In genomic region chr10:80432387-80432785, GRCm38 (mm10) we compare ENCODE assay signal across 8 mouse cellular contexts. TPM values are rescaled to one million over a fixed set of nuclear protein-coding genes. Genes with fewer than 3 reads are reported as not detected.
DNase-seq lines count a peak whose midpoint lies in the region; ATAC-seq and TF ChIP-seq lines count a peak whose summit lies in the region.

No protein-coding gene starts in this region.

- 2% methylated on average over 4 of the region's 4 CpGs for WGBS in kidney, embryonic 16.5 days
- 2% methylated on average over 4 of the region's 4 CpGs for WGBS in embryonic facial prominence, embryonic 10.5 days
- WGBS in hindbrain, postnatal 0 days = 2% methylated on average over 4 of the region's 4 CpGs
- WGBS in midbrain, postnatal 0 days = 1% methylated on average over 4 of the region's 4 CpGs

- no peak for TF ChIP-seq CTCF in hindbrain, postnatal 0 days (IDR thresholded peaks at IDR 0.05; ENCODE audit: low read depth)
- no peak for TF ChIP-seq CTCF in midbrain, postnatal 0 days (IDR thresholded peaks at IDR 0.05)

- peak overlapping the region; percentile 96 for H3K4me3 ChIP-seq in kidney, embryonic 16.5 days (ENCODE audit: low read length)
- peak overlapping the region; percentile 97 for H3K4me3 ChIP-seq in embryonic facial prominence, embryonic 10.5 days
- peak overlapping the region; percentile 96 for H3K4me3 ChIP-seq in hindbrain, postnatal 0 days (ENCODE audit: low read length)
- H3K4me3 ChIP-seq in midbrain, postnatal 0 days (ENCODE audit: low read depth, low read length) = peak overlapping the region; percentile 92

- peak overlapping the region; percentile 67 for H3K4me2 ChIP-seq in kidney, embryonic 16.5 days (replicated peaks; ENCODE audit: low read depth, low read length)
- peak overlapping the region; percentile 72 for H3K4me2 ChIP-seq in hindbrain, postnatal 0 days (ENCODE audit: low read depth, low read length)
- peak overlapping the region; percentile 82 for H3K4me2 ChIP-seq in midbrain, postnatal 0 days (ENCODE audit: low read depth, low read length, poor library complexity, severe bottlenecking)

- H3K27ac ChIP-seq in kidney, embryonic 16.5 days (ENCODE audit: low read length) = peak overlapping the region; percentile 98
- peak overlapping the region; percentile 100 for H3K27ac ChIP-seq in embryonic facial prominence, embryonic 10.5 days (replicated peaks)
- peak overlapping the region; percentile 96; the same call in 1 of the 2 replicates for H3K27ac ChIP-seq in hindbrain, postnatal 0 days
- H3K27ac ChIP-seq in midbrain, postnatal 0 days (ENCODE audit: low read depth, low read length) = no peak overlapping the region

- no peak for ATAC-seq in kidney, embryonic 16.5 days (ENCODE audit: low FRiP score, low TSS enrichment)
- ATAC-seq in hindbrain, postnatal 0 days = no peak
- no peak for ATAC-seq in midbrain, postnatal 0 days (ENCODE audit: low FRiP score)

- H3K9me3 ChIP-seq in kidney, embryonic 16.5 days (ENCODE audit: low read length) = no peaks in the 10 kb centered on the region
- no peaks in the 10 kb centered on the region for H3K9me3 ChIP-seq in embryonic facial prominence, embryonic 10.5 days
- H3K9me3 ChIP-seq in hindbrain, postnatal 0 days (ENCODE audit: low read length) = no peaks in the 10 kb centered on the region
- H3K9me3 ChIP-seq in midbrain, postnatal 0 days (ENCODE audit: low read length) = no peaks in the 10 kb centered on the region

- H3K4me1 ChIP-seq in kidney, embryonic 16.5 days (ENCODE audit: insufficient read depth, low read length) = peaks cover 29% of the 10 kb centered on the region
- peaks cover 45% of the 10 kb centered on the region for H3K4me1 ChIP-seq in embryonic facial prominence, embryonic 10.5 days
- H3K4me1 ChIP-seq in hindbrain, postnatal 0 days (ENCODE audit: insufficient read depth, low read length) = peaks cover 11% of the 10 kb centered on the region; the same call in 1 of the 2 replicates
- H3K4me1 ChIP-seq in midbrain, postnatal 0 days (ENCODE audit: insufficient read depth, low read length) = peaks cover 11% of the 10 kb centered on the region

- H3K27me3 ChIP-seq in kidney, embryonic 16.5 days (ENCODE audit: insufficient read depth, low read length) = no peaks in the 10 kb centered on the region
- H3K27me3 ChIP-seq in embryonic facial prominence, embryonic 10.5 days (replicated peaks; ENCODE audit: low read depth, poor library complexity, severe bottlenecking) = peaks cover 6% of the 10 kb centered on the region
- no peaks in the 10 kb centered on the region for H3K27me3 ChIP-seq in hindbrain, postnatal 0 days (ENCODE audit: insufficient read depth, low read length)
- H3K27me3 ChIP-seq in midbrain, postnatal 0 days (ENCODE audit: insufficient read depth, low read length) = no peaks in the 10 kb centered on the region

- no peak for DNase-seq in kidney, adult 8-10 months
- DNase-seq in embryonic facial prominence, embryonic 10.5 days (ENCODE audit: low spot score) = no peak
- DNase-seq in hindbrain, postnatal 0 days (ENCODE audit: low spot score) = no peak
- DNase-seq in midbrain, postnatal 0 days (ENCODE audit: low spot score) = no peak
- DNase-seq in T-cell, adult 2 months (ENCODE audit: low spot score) = no peak
- DNase-seq in spleen, postnatal 36 days (ENCODE audit: low spot score in 2 of 2) = no peak
- DNase-seq in cerebellum, adult 11 months = no peak

- H3K9ac ChIP-seq in kidney, embryonic 16.5 days (replicated peaks; ENCODE audit: low read length) = peak overlapping the region; percentile 100
- H3K9ac ChIP-seq in hindbrain, postnatal 0 days (replicated peaks; ENCODE audit: low read length) = peak overlapping the region; percentile 98
- peak overlapping the region; percentile 95 for H3K9ac ChIP-seq in midbrain, postnatal 0 days (replicated peaks; ENCODE audit: low read length, poor library complexity, severe bottlenecking)

- H3K36me3 ChIP-seq in kidney, embryonic 16.5 days (ENCODE audit: insufficient read depth, low read length) = peaks cover 28% of the 10 kb centered on the region
- peaks cover 40% of the 10 kb centered on the region for H3K36me3 ChIP-seq in embryonic facial prominence, embryonic 10.5 days (replicated peaks)
- H3K36me3 ChIP-seq in hindbrain, postnatal 0 days (ENCODE audit: insufficient read depth, low read length) = peaks cover 16% of the 10 kb centered on the region
- H3K36me3 ChIP-seq in midbrain, postnatal 0 days (ENCODE audit: insufficient read depth, low read length) = peaks cover 24% of the 10 kb centered on the region

RNA-seq across cellular contexts. Expression of gene Tcf3, which starts 1.1 kb away (rescaled TPM):
- polyA plus RNA-seq in kidney, embryonic 16.5 days (2015; fragmentation: Nextera tagmentation; extraction: Ambion mirVana) = 118 and 126 TPM in 2 replicates
- 225 and 235 TPM in 2 replicates for polyA plus RNA-seq in embryonic facial prominence, embryonic 10.5 days (2016; fragmentation: Nextera tagmentation; extraction: Ambion mirVana)
- total RNA-seq in hindbrain, postnatal 0 days (2014; rRNA removed) = 132 TPM in 2 replicates
- 36.2 and 36.4 TPM in 2 replicates for polyA plus RNA-seq in hindbrain, postnatal 0 days (2015; fragmentation: Nextera tagmentation; extraction: Ambion mirVana)
- total RNA-seq in midbrain, postnatal 0 days (2014; rRNA removed) = 69.6 and 91.1 TPM in 2 replicates
- 24.8 and 25.1 TPM in 2 replicates for polyA plus RNA-seq in midbrain, postnatal 0 days (2015; fragmentation: Nextera tagmentation; extraction: Ambion mirVana)

RNA-seq across cellular contexts. Expression of gene Uqcr11, which starts 25.8 kb away (rescaled TPM):
- 840 and 906 TPM in 2 replicates for polyA plus RNA-seq in kidney, embryonic 16.5 days (2015; fragmentation: Nextera tagmentation; extraction: Ambion mirVana)
- polyA plus RNA-seq in embryonic facial prominence, embryonic 10.5 days (2016; fragmentation: Nextera tagmentation; extraction: Ambion mirVana) = 615 and 629 TPM in 2 replicates
- 369 and 391 TPM in 2 replicates for total RNA-seq in hindbrain, postnatal 0 days (2014; rRNA removed)
- polyA plus RNA-seq in hindbrain, postnatal 0 days (2015; fragmentation: Nextera tagmentation; extraction: Ambion mirVana) = 897 and 981 TPM in 2 replicates
- 295 and 379 TPM in 2 replicates for total RNA-seq in midbrain, postnatal 0 days (2014; rRNA removed)
- polyA plus RNA-seq in midbrain, postnatal 0 days (2015; fragmentation: Nextera tagmentation; extraction: Ambion mirVana) = 638 and 795 TPM in 2 replicates

RNA-seq across cellular contexts. Expression of gene Mbd3, which starts 33.0 kb away (rescaled TPM):
- polyA plus RNA-seq in kidney, embryonic 16.5 days (2015; fragmentation: Nextera tagmentation; extraction: Ambion mirVana) = 266 and 277 TPM in 2 replicates
- 371 and 377 TPM in 2 replicates for polyA plus RNA-seq in embryonic facial prominence, embryonic 10.5 days (2016; fragmentation: Nextera tagmentation; extraction: Ambion mirVana)
- total RNA-seq in hindbrain, postnatal 0 days (2014; rRNA removed) = 48.2 and 50.4 TPM in 2 replicates
- 166 and 175 TPM in 2 replicates for polyA plus RNA-seq in hindbrain, postnatal 0 days (2015; fragmentation: Nextera tagmentation; extraction: Ambion mirVana)
- total RNA-seq in midbrain, postnatal 0 days (2014; rRNA removed) = 30.4 and 47.0 TPM in 2 replicates
- 154 and 157 TPM in 2 replicates for polyA plus RNA-seq in midbrain, postnatal 0 days (2015; fragmentation: Nextera tagmentation; extraction: Ambion mirVana)

RNA-seq across cellular contexts. Expression of gene Mex3d, which starts 44.9 kb away (rescaled TPM):
- 3.8 and 5.1 TPM in 2 replicates for polyA plus RNA-seq in kidney, embryonic 16.5 days (2015; fragmentation: Nextera tagmentation; extraction: Ambion mirVana)
- 6.4 and 7.1 TPM in 2 replicates for polyA plus RNA-seq in embryonic facial prominence, embryonic 10.5 days (2016; fragmentation: Nextera tagmentation; extraction: Ambion mirVana)
- 129 and 145 TPM in 2 replicates for total RNA-seq in hindbrain, postnatal 0 days (2014; rRNA removed)
- 11.6 and 14.2 TPM in 2 replicates for polyA plus RNA-seq in hindbrain, postnatal 0 days (2015; fragmentation: Nextera tagmentation; extraction: Ambion mirVana)
- total RNA-seq in midbrain, postnatal 0 days (2014; rRNA removed) = 118 and 147 TPM in 2 replicates
- 12.5 and 13.9 TPM in 2 replicates for polyA plus RNA-seq in midbrain, postnatal 0 days (2015; fragmentation: Nextera tagmentation; extraction: Ambion mirVana)
